23 mouse cellular contexts compared by ENCODE assay signal in genomic region chr6:72576041-72576440, GRCm38 (mm10). TPM values are rescaled to one million over a fixed set of nuclear protein-coding genes. Genes with fewer than 3 reads are reported as not detected.
DNase-seq lines count a peak whose midpoint lies in the region; ATAC-seq and TF ChIP-seq lines count a peak whose summit lies in the region.
"Had no signal": no experiment of that assay in that cellular context is flagged by ENCODE, and none has a peak within 500 bp of the region (broad histone marks: within the 10 kb centered on the region; RNA-seq: fewer than 3 reads in every experiment).

No protein-coding gene starts in this region.

- peak; percentile 88 for DNase-seq in liver, adult 2 months (ENCODE audit: extremely low read depth, low read depth, low spot score)
- no peak for DNase-seq in urinary bladder, postnatal 36 days (ENCODE audit: low spot score in 2 of 2)
- DNase-seq in frontal cortex, postnatal 25 days (ENCODE audit: low spot score in 2 of 2) = no peak
- DNase-seq: adrenal gland, adult 2 months; adrenal gland, adult 8-10 months; adrenal gland, postnatal 10 days; adrenal gland, postnatal 14 days; adrenal gland, postnatal 25 days; adrenal gland, postnatal 36 days; B cell, adult 2 months; cerebellum, adult 11 months; cerebellum, adult 11-12 months; cerebellum, adult 18-20 months had no signal

- no peaks in the 10 kb centered on the region for H3K27me3 ChIP-seq in liver, adult 2 months (ENCODE audit: control insufficient read depth, insufficient read depth, low read length)
- H3K27me3 ChIP-seq in liver, embryonic 12.5 days (replicated peaks) = no peaks in the 10 kb centered on the region
- H3K27me3 ChIP-seq: CH12.LX, Patski had no signal

- no peak overlapping the region for H3K9ac ChIP-seq in liver, adult 2 months (ENCODE audit: low read depth, low read length)
- H3K9ac ChIP-seq in liver, embryonic 12.5 days = no peak overlapping the region

- H3K9me3 ChIP-seq in liver, embryonic 12.5 days (replicated peaks) = no peaks in the 10 kb centered on the region
- H3K9me3 ChIP-seq: G1E had no signal

- 38% methylated on average over 3 of the region's 3 CpGs for WGBS in liver, adult 2 months
- WGBS in liver, embryonic 12.5 days (ENCODE audit: insufficient replicate concordance) = 75% methylated on average over 3 of the region's 3 CpGs

- no peak for ATAC-seq in liver, embryonic 12.5 days
- peak; percentile 51 for ATAC-seq in megakaryocyte progenitor cell, adult 5-6 weeks (replicated peaks; ENCODE audit: poor library complexity)
- ATAC-seq in megakaryocyte-erythroid progenitor cell, adult 5-6 weeks (replicated peaks; ENCODE audit: low FRiP score, low TSS enrichment, poor library complexity, severe bottlenecking) = peak; percentile 38; the same call in 1 of the 2 replicates
- ATAC-seq: activated CD4-positive, CD25-positive, alpha-beta regulatory T cell, adult 4 months; CD4-positive, CD25-positive, alpha-beta regulatory T cell, adult 4 months; Patski had no signal

- no peak overlapping the region for H3K27ac ChIP-seq in liver, adult 2 months (replicated peaks; ENCODE audit: insufficient read depth, low read depth, low read length)
- no peak overlapping the region for H3K27ac ChIP-seq in liver, embryonic 12.5 days

- no peak for TF ChIP-seq CTCF in liver, adult 2 months (IDR thresholded peaks at IDR 0.05; ENCODE audit: low read depth, low read length)

- no peak overlapping the region for H3K4me3 ChIP-seq in liver, adult 2 months (ENCODE audit: insufficient read depth, low read depth, low read length)
- no peak overlapping the region for H3K4me3 ChIP-seq in liver, embryonic 12.5 days

- no peak for TF ChIP-seq POLR2A in liver, adult 2 months (IDR thresholded peaks at IDR 0.05; ENCODE audit: extremely low read depth, insufficient read depth, low read length)

- H3K79me2 ChIP-seq in liver, adult 2 months (ENCODE audit: control insufficient read depth, insufficient read depth, low read length) = no peaks in the 10 kb centered on the region

- no peak overlapping the region for H3K4me2 ChIP-seq in liver, embryonic 12.5 days

- H3K4me1 ChIP-seq in liver, adult 2 months (ENCODE audit: control insufficient read depth, insufficient read depth, low read length) = peaks cover 5% of the 10 kb centered on the region
- H3K4me1 ChIP-seq in liver, embryonic 12.5 days = peaks cover 5% of the 10 kb centered on the region; the same call in 1 of the 2 replicates

- peaks cover 42% of the 10 kb centered on the region; the same call in 1 of the 2 replicates for H3K36me3 ChIP-seq in liver, adult 2 months (ENCODE audit: control insufficient read depth, insufficient read depth, low read length)
- H3K36me3 ChIP-seq in liver, embryonic 12.5 days = peaks cover 11% of the 10 kb centered on the region; the same call in 1 of the 2 replicates

RNA-seq across cellular contexts. Expression of gene Elmod3, which starts 22.2 kb away (rescaled TPM):
- 7.6 and 9.5 TPM in 2 replicates for total RNA-seq in liver, adult 2 months (2014; rRNA removed)
- 14.7 and 16.0 TPM in 2 replicates for polyA plus RNA-seq in liver, adult 2 months (2012; rRNA removed)
- 6.8 and 7.6 TPM in 2 replicates for polyA plus RNA-seq in liver, embryonic 12.5 days (2016; fragmentation: Nextera tagmentation; extraction: Ambion mirVana)
- total RNA-seq in megakaryocyte progenitor cell, adult 5-6 weeks (2015) = 12.9 and 15.6 TPM in 2 replicates
- 9.7 and 13.8 TPM in 2 replicates for total RNA-seq in megakaryocyte progenitor cell, adult 5-6 weeks (2017)
- total RNA-seq in megakaryocyte-erythroid progenitor cell, adult 5-6 weeks (2014; fragmentation: Nextera tagmentation) = 16.2 and 17.0 TPM in 2 replicates
- total RNA-seq in megakaryocyte-erythroid progenitor cell, adult 5-6 weeks (2017) = 6.6 and 8.1 TPM in 2 replicates

RNA-seq across cellular contexts. Expression of gene Retsat, which starts 22.2 kb away (rescaled TPM):
- total RNA-seq in liver, adult 2 months (2014; rRNA removed) = 151 and 180 TPM in 2 replicates
- polyA plus RNA-seq in liver, adult 2 months (2012; rRNA removed) = 303 and 340 TPM in 2 replicates
- polyA plus RNA-seq in liver, embryonic 12.5 days (2016; fragmentation: Nextera tagmentation; extraction: Ambion mirVana) = 15.3 and 16.6 TPM in 2 replicates
- total RNA-seq in megakaryocyte progenitor cell, adult 5-6 weeks (2015) = 20.3 and 20.8 TPM in 2 replicates
- total RNA-seq in megakaryocyte progenitor cell, adult 5-6 weeks (2017) = 20.0 and 27.5 TPM in 2 replicates
- 20.0 and 24.3 TPM in 2 replicates for total RNA-seq in megakaryocyte-erythroid progenitor cell, adult 5-6 weeks (2014; fragmentation: Nextera tagmentation)
- total RNA-seq in megakaryocyte-erythroid progenitor cell, adult 5-6 weeks (2017) = 11.2 and 15.6 TPM in 2 replicates

RNA-seq across cellular contexts. Expression of gene Capg, which starts 31.9 kb away (rescaled TPM):
- 3.9 and 4.3 TPM in 2 replicates for total RNA-seq in liver, adult 2 months (2014; rRNA removed)
- 2.2 and 2.8 TPM in 2 replicates for polyA plus RNA-seq in liver, adult 2 months (2012; rRNA removed)
- 18.5 and 19.7 TPM in 2 replicates for polyA plus RNA-seq in liver, embryonic 12.5 days (2016; fragmentation: Nextera tagmentation; extraction: Ambion mirVana)
- total RNA-seq in megakaryocyte progenitor cell, adult 5-6 weeks (2015) = 24.4 and 25.5 TPM in 2 replicates
- total RNA-seq in megakaryocyte progenitor cell, adult 5-6 weeks (2017) = 42.7 and 60.1 TPM in 2 replicates
- 23.7 and 36.7 TPM in 2 replicates for total RNA-seq in megakaryocyte-erythroid progenitor cell, adult 5-6 weeks (2014; fragmentation: Nextera tagmentation)
- total RNA-seq in megakaryocyte-erythroid progenitor cell, adult 5-6 weeks (2017) = 37.9 and 39.3 TPM in 2 replicates

RNA-seq across cellular contexts. Expression of gene Tgoln1, which starts 40.8 kb away (rescaled TPM):
- 68.7 and 85.5 TPM in 2 replicates for total RNA-seq in liver, adult 2 months (2014; rRNA removed)
- polyA plus RNA-seq in liver, adult 2 months (2012; rRNA removed) = 41.4 and 48.0 TPM in 2 replicates
- 17.8 and 18.8 TPM in 2 replicates for polyA plus RNA-seq in liver, embryonic 12.5 days (2016; fragmentation: Nextera tagmentation; extraction: Ambion mirVana)
- total RNA-seq in megakaryocyte progenitor cell, adult 5-6 weeks (2015) = 51.5 and 57.9 TPM in 2 replicates
- 55.1 and 64.4 TPM in 2 replicates for total RNA-seq in megakaryocyte progenitor cell, adult 5-6 weeks (2017)
- total RNA-seq in megakaryocyte-erythroid progenitor cell, adult 5-6 weeks (2014; fragmentation: Nextera tagmentation) = 22.6 and 29.3 TPM in 2 replicates
- total RNA-seq in megakaryocyte-erythroid progenitor cell, adult 5-6 weeks (2017) = 51.4 and 64.7 TPM in 2 replicates

RNA-seq across cellular contexts. Expression of gene Sh2d6, which starts 54.5 kb away (rescaled TPM):
- not detected in 2 replicates for total RNA-seq in liver, adult 2 months (2014; rRNA removed)
- polyA plus RNA-seq in liver, adult 2 months (2012; rRNA removed) = not detected in 2 replicates
- not detected in 2 replicates for polyA plus RNA-seq in liver, embryonic 12.5 days (2016; fragmentation: Nextera tagmentation; extraction: Ambion mirVana)
- total RNA-seq in megakaryocyte progenitor cell, adult 5-6 weeks (2015) = not detected in 2 replicates
- total RNA-seq in megakaryocyte progenitor cell, adult 5-6 weeks (2017) = not detected in 2 replicates
- total RNA-seq in megakaryocyte-erythroid progenitor cell, adult 5-6 weeks (2014; fragmentation: Nextera tagmentation) = not detected in 2 replicates
- total RNA-seq in megakaryocyte-erythroid progenitor cell, adult 5-6 weeks (2017) = not detected in 2 replicates
- total RNA-seq: ES-E14, MEL had no signal
- polyA plus RNA-seq: activated CD4-positive, CD25-positive, alpha-beta regulatory T cell, adult 4 months; CD4-positive, CD25-positive, alpha-beta regulatory T cell, adult 4 months; G1E had no signal
